Mouse (Mus musculus) small intestine, adult 2 months (tissue): ENCODE measurements around the gene Tmem144.

ENCODE experiments used
- CTCF ChIP-seq: fragments of 200-500 bp; IDR thresholded peaks from 2 replicates; pipeline ENCODE4 v1.5.1; 2012; ENCODE audit warnings: low read depth, mild to moderate bottlenecking, control low read depth, inconsistent platforms, low read length, moderate library complexity, mixed read lengths; ENCODE audit not compliant: insufficient replicate concordance, insufficient read length; ENCODE audit errors: extremely low read depth
- POLR2A ChIP-seq: fragments of 200-500 bp; IDR thresholded peaks from 2 replicates; pipeline ENCODE4 v1.6.1; 2012; ENCODE audit warnings: low read depth, mild to moderate bottlenecking, control low read depth, inconsistent platforms, low read length, moderate library complexity

- no peak for TF ChIP-seq CTCF
- TF ChIP-seq POLR2A: no peak
These were observed 14.6 kb upstream of the Tmem144 start for GRCm38 (mm10) chr3:79867121-79867709.
